Mouse (Mus musculus): ENCODE results near the gene Mettl5.
"Not testable (repeated sequence)": the region's sequence is repeated elsewhere in the genome, so short reads cannot be mapped to it uniquely, and the experiment has no call there.

The Mettl5 gene

DNA sequence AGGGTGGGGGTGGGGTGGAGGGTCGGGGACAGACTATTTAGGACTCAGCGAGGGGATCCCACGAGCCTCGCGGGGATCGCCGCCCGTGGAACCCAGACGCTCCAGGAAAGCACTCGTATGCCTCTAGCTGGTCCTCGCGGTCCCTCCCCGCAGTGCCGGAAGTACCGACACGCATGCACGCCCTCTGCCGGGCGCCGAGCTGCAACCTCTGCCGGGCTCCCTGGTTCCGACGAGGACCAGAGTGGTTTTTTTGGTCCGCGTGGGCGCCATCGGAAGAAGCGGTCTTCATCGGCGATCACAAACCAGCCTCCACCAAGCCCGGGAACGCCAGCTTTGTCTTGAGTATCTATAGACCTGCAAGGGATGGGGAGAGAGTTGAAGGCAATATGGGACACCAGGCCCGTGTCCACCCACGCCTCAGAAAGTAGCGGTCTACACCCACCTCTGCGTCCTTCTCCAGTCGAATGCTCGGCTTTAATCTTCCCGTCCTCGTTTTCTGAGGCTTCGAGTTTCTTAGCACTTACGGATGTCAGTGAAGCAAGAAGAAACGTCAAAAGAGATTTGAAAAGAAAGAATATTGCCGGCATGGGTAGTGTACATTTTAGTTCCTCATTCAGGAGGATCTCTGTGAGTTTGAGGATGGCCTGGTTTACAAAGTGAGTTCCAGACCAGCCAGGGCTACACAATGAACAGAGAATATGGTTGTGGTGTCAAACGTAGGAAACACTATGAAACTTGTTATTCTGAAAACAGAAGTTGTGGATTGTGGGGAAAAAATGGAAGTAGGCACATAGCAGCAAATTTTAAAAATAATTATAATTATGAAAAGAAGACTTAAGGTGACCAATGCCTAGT lies at the start of gene Mettl5:
TSS of gene Mettl5 (minus strand) at position 165 of the 855 bp plus-strand sequence.
- DNase-seq (ENCODE audit: low read depth): peak; percentile 83

DNA sequence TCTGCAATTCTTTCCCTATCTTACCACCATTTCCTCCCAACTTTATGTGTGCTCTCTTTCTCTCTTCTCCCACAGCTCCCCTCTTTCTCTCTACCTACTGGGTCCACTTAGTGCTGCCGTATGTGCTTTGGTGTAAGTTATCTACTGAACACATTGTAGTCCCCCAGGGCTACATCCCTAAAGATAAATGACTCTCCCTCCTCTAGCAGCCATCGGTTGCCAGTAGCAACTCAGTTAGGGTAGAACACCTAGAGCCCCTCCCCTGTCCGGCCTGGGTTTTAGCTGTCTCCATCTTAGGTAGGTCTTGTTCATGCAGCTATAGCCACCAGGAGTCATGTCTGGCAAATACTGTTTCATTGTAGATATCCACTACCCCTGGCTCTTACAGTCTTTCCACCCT lies 39.5 kb upstream of the Mettl5 start:
- peak; percentile 3 for DNase-seq (ENCODE audit: low read depth)

DNA sequence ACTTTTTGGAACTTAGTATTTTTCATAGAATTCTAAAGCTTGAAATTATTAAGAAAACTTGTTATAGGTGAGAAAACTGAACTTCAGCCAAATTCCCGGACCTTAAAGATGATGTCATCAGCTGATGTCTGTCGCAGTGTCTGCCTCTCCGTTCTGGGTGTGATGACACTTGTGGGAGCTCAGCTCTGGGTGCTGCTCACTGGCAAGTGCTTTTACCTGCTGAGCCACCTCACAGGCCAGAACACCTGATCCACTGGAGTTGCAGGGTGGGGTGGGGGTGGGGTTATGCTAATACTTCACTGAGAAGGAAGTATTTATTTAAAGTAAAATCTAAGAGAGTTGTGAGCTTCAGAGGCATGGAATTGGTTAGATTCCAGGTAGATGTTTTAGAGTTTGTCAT lies 31.9 kb upstream of the Mettl5 start:
- no peak for DNase-seq (ENCODE audit: low read depth)

DNA sequence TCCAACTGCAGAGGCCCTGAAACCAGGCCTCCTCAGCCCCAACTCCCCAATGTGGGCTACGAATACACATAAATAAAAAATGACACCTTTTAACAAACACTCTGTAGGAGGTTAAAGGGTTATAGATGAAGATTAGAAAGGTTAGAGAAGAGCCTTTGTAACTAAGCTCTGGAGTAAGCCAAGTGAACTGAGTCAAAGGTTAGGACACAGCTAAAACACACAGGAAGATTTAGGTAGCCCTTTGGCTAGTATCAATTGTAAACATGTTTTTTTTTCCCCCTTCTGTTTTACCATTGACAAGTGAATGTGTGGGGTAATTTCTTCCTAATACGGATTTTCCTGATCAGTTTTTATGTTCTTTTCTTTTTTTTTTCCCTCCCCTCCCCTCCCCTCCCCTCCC lies 27.4 kb upstream of the Mettl5 start:
- DNase-seq (ENCODE audit: low read depth): no peak

DNA sequence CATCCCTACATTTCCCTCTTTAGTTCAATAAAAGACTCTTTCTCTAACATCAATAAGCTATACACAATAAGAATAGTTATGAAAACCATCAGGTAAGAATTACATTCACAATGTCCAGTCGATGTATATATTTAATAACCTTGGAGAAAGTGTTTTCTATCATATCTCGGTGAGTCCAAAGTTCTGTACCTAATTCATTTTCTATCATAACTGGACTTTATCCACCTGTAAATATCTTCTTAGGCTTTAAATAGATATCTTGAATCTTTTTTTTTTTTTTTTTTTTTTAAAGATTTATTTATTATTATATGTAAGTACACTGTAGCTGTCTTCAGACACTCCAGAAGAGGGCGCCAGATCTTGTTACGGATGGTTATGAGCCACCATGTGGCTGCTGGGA lies 22.0 kb upstream of the Mettl5 start:
- DNase-seq (ENCODE audit: low read depth): not testable (repeated sequence)

DNA sequence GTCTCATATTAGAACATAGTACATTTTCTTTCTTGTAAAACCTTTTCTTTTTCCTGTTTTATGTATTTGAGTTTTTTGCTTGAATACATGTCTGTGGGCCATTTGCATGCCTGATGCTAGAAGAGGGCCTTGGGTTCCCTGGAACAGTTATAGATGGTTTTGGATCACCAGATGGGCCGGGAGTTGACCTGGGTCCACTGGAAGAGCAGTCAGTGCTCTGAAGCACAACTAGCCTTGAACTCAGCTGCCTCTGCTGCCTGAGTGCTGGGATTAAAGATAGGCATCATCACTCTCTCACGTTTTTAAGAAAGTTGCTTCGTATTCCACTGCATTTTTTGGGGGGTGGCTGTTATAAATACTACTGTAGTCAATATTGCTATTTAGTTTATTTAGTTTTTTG lies 18.1 kb upstream of the Mettl5 start:
- no peak for DNase-seq (ENCODE audit: low read depth)

DNA sequence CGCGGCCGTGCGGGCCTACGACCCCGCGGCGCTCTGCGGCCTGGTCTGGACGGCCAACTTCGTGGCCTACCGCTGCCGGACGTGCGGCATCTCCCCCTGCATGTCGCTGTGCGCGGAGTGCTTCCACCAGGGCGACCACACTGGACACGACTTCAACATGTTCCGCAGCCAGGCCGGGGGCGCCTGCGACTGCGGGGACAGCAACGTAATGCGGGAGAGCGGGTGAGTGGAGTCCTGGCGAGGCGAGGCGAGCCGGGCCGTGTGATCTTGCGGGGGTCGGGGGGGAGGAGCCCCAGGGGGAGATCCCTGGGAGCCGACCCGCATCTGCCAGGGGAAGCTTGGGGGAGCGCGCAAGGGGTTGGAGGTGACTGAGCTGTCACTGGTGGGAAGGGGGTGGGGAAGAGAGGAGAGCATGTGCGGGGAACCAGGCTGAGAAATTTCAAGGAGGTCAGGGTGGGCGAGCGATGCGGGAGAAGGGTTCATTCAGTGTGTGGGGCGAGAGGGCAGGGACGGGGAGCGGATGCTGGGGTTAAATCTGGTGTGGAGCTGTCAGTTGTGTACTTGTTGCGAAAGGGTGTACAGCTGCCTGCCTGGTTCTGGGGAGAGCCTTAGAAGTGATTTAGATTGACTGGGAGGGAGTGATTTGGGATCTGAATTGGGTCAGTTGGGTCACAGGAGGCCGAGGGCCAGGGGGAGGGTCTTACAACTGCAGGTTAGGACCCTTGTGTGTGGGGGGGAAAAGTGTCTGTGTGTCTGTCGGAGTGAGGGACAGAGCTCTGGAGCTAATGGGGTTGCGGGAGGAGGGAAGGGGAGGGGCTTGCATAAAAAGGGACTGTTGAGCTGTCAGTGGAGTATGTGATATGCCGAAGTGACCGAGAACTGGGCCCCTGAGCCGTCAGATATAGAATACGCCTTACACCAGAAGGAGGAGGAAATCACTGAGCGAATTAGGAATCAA lies 12.5 kb upstream of the Mettl5 start:
- peak; percentile 52 for DNase-seq (ENCODE audit: low read depth)

DNA sequence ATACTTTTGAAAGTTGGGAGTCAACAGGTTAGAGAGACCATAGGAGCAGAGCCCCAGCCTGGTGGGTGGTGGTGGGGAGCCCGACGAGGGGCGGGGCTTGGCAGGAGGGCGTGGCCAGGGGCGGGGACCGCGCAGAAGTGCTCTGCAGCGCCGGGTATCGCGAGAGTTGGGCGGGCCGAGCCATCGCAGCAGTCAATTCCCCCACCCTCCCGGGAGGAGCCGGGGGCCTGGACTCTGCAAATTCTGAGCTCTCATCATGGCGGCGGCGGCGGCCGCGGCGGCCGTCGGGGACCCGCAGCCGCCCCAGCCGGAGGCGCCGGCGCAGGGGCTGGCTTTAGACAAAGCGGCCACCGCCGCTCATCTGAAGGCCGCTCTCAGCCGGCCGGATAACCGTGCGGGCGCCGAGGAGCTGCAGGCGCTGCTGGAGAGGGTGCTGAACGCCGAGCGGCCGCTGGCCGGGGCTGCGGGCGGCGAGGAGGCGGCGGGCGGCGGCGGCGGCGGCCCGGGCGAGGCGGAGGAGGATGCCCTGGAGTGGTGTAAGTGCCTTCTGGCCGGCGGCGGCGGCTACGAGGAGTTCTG lies 11.7 kb upstream of the Mettl5 start, which contains the start of gene Ubr3:
TSS of gene Ubr3 (plus strand) at position 208 of the 579 bp plus-strand sequence.
- DNase-seq (ENCODE audit: low read depth): peak; percentile 90

DNA sequence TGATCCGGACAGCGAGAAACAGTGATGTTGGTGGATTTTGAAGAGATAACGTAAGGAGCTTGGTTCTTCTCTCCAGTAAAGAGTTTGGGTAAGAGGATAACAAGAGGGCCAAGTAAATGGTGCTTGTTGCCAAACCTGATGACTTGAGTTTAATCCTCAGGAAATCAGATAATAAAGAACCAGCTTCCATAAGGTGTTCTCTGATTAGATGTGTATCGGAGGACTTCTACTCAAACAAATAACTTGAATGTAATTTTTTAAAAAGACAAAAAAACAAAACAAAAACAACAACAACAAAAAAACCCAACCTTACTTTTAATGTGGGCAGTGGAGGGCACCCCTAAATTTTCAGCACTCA lies 10.8 kb upstream of the Mettl5 start:
- no peak for DNase-seq (ENCODE audit: low read depth)

DNA sequence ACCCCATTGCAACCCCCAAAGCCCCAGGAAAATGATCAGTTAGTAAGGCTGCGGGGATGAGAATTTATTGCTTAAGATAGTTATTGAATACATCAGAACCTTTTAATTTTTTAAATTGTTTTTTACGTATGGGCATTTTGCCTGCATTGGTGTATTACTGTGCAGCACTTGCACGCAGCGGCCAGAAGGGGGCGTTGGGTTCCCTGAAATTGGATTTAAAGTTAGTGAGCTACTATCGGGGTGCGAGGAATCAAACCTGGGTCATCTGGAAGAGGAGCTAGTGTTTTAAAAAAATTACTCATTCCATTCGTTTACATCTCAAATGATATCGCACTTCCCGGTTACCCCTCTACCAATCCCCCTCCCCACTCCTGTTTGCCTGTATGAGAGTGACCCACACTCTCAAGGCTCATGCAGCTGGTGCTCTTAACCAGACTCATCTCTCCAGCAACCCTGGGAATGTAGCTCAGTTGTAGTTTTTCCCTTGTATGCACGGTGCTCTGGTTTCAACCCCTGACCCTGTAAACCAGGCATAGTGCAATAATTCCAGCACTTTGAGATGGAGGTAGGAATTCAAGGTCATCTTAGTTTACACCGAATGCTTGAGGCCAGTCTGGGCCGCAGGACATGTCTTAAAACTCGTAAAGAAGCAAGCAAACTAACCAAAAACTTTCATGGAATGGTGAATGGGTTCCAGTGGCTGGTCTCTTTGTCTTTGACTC lies 10.2 kb upstream of the Mettl5 start:
- no peak for DNase-seq (ENCODE audit: low read depth)

DNA sequence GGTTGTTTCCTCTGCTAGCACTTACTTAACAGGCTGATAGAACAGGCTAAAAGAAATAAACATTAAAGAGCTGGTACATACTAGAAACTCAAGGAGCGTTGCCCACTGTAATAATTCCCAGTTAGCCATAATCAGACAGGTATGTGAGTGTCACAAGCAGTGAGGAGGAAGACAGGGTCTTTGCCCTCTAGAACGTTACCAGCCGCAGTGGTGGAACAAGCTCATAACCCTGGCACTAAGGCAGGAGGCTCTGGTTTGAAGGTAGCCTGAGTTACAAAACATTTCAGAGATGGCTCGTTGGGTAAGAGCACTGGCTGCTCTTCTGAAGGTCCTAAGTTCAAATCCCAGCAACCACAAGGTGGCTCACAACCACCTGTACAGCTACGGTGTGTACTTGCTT lies 8.5 kb upstream of the Mettl5 start:
- DNase-seq (ENCODE audit: low read depth): no peak

DNA sequence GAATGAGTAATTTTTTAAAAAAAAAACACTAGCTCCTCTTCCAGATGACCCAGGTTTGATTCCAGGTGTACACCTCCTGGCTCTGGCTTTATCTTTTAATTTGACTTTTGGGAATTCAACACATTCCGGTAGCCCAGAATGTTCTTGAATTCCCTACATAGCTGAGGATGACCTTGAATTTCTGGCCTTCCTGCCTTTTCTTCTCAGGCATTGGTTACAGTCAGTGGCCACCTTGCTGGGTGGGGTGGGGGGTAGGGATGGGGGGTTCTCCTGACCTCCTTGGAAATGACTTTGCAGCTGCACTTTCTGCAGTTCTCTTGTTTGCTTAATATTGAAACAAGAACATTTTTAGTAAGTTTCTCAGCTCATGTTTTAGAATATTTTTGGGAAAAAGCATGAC lies 7.7 kb upstream of the Mettl5 start:
- DNase-seq (ENCODE audit: low read depth): no peak

DNA sequence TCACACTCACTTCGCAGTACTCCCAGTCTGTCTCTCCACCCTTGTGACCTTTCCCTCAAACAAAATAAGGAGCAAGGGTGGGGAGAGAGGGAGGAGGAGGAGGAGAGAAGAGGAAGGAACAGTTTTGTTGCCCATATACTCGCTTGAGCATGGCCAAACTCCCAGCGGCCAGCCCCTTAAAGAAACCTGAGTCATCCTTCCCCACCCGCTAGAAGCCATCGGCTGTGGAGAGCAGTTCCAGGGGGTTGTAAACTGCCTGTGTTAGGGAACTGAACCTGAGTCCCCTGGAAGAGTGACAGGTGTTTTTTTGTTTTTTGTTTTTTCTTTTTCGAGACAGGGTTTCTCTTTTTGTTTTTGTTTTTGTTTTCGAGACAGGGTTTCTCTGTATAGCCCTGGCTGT lies 5.4 kb upstream of the Mettl5 start:
- DNase-seq (ENCODE audit: low read depth): no peak

DNA sequence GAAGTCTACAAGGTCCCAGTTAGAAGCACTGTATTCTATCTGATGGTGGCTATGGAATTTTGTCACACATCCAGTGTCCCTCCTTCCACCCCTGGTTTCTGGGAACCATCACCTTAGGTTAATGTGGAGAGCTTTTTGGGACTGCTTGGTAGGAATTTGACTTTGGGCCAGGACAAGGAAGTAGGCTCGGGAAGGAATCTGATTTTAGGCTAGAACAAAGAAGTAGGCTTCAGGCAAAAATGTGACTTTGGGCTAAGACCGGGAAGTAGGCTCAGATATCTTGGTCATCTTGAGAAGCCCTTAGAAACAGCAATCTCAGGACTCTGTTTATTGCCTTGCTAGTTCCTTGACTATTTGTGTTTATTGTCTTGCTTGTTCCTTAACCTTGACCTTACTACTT lies 3.5 kb upstream of the Mettl5 start:
- DNase-seq (ENCODE audit: low read depth): no peak

DNA sequence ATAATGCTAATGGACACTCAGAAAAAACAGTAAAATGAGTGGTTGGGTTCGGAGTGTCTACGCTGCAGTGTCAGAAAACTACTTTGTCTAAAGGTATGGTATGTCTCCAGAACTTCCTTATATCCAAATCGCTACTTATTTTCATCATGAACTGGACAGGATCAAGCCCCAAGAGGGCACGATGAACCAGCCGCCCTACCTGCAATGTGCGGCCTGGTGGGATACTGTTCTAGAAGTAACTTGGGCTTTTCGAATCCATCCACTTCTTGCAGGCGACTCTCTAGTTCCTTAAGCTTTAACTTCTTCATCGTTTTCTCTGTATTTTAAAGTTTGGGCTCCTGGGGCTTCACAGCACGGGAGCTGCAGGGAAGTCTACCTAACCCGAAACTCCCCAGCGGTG lies 365 bp downstream of the Mettl5 start:
- no peak for DNase-seq (ENCODE audit: low read depth)

DNA sequence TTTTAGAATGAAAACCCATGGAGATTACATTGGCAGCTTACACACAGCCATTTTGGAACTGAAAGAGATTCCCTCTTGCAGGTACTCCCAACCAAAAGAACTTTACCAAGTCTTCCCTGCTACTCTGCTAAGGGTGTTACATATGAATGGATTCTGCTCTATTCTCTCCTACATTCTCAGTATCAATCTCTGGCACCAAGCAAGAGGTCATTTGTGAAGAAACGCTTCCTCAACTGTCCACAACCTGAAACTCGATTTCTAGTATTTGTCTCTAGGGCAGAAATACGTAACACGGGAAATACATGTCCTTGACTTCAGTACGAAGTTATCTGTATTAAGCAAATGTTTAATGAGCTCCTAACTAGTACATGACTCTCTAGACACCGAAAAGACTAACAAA lies 834 bp downstream of the Mettl5 start:
- DNase-seq (ENCODE audit: low read depth): no peak

DNA sequence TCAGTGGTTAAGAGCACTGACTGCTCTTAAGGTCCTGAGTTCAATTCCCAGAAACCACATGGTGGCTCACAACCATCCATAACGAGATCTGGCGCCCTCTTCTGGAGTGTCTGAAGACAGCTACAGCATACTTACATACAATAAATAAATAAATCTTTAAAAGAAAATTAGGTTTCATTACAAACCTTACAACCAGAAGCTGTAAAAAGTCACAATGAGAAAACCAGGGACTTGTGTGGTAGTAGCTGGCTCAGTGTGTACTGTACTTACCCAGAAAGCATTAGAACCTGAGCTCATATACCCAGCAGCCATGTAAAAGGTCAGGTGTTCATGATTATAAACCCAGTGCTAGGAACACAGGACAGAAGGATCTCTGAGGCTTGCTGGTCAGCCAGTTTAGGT lies 1.4 kb downstream of the Mettl5 start:
- no peak for DNase-seq (ENCODE audit: low read depth)

DNA sequence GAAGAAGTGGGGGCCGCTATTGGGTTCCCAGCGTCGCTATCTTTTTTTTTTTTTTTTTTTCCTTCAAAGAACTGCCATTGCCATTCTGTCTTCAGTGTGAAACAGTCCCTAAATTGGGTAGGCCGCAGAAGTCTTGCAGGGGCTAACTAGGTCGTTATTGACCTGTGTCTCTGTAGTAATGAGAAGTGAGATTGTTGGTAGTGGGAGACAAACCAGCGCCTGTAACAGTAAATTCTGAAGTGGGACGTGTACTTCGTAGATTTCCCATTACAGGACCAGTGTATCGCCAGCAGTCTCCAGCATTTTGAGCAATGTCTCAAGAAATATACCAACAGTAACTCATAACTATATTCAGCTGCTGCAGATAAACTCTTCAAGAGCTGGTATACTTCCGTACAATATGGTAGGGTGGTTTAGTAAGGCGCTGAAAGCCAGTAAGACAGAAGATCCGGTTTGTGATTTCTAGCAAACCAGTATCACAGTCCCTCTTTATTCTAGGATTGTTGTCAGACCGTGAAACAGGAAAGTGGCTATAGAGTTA lies 23.2 kb downstream of the Mettl5 start:
- DNase-seq (ENCODE audit: low read depth): no peak

DNA sequence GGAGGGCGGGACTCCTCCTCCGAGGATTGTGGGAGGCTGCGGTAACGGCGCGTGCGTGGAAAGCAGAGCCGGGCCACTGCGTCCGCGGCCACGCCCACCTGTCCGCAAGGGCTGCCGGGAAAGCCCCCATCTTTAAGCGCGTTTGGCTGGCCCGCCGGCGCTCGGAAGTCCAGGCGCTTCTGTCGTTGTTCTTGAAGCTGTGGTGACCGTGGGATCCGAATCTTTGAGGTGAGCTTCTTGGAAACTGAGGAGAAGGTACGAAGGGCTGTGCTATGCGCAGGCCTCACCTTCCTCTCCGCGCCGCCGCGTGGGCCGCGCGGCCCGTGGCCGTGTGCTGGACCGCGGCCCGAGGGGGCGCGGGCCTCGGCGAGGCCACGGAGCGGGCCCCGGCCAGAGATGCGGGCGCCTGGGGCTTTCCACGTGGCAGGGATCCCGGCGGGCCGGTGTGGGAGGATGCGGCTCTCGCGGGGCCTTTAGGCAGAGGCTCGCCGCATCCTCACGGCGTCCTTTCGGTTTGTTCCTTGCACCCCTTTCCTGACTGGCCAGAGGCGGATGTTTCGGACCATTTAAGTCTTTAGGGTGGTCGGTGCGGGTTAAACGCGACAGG lies 23.8 kb downstream of the Mettl5 start, which contains the start of gene Ssb:
TSS of gene Ssb (plus strand) at position 78 of the 607 bp plus-strand sequence.
- peak; percentile 86 for DNase-seq (ENCODE audit: low read depth)

DNA sequence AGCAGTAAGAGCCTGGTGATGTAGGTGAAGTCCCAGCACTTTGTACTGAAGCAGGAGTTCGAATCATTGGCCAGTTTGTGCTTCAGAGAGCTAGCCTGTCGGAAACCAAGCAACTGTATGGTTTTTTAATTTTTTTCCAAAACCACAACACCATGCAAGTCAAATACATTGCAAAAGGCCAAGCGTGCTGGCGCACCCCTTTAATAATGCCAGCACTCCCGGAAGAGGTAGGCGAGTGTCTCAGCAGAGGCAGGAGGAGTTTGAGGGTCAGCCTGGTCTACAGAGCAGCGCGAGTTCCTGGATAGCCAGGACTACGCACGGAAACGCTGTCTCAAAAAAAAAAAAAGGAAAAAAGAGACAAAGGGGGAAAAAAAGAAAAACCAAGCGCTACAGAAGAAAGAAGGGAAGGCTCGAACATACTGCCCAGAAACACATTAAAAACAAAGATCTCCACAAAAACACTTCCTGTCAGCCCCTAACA lies 24.4 kb downstream of the Mettl5 start:
- no peak for DNase-seq (ENCODE audit: low read depth)

DNA sequence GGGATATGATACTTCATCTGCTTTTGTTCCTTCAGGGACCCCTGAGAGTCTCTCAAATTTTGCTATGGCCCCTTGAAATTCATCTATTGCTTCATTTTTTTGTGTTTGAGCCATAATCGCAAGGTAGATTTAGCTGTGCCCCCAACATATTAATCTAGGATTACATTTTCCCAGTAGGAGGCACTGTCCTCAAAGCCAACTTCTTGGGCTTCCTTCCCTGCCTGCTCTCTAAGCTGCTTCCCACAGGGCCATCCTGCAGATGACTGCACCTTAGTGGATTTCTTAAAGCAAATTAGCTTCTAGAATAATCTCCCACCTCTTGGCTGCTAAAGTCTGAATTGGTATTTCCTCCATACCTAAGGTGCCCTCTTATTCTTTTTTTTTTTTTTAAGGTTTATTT lies 27.5 kb downstream of the Mettl5 start:
- no peak for DNase-seq (ENCODE audit: low read depth)
